Mouse (Mus musculus): ENCODE results near the gene Papolb. TPM values are rescaled to one million over a fixed set of nuclear protein-coding genes. Genes with fewer than 3 reads are reported as not detected.
A peak's percentile ranks its signal among the peaks of the same experiment; 100 is the strongest.

The Papolb gene
- polyA plus RNA-seq (2015; fragmentation: Nextera tagmentation; extraction: Ambion mirVana): 0.12 and 0.21 TPM in 2 replicates

DNA sequence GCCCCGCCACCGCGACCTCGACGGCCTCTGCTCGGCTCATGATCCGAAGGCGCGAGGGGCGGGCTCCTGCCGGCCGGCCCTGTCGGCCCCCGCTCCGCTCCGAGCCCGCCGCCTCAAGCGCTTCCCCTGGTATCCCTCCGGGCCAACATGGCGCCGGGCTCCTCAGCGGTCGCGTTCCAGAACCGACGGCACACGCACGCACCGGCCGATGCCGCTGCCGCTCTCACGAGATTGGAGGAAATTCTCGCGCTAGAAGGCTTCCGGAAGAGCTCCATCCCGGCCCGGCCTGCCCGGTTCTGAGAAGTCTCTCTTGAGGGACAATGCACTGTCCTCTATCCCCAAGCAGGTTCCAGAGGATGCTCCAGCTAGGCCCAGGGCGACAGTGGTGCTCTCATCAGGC lies at the start of gene Papolb:
Gene Papolb (minus strand): TSS at position 162 of the 400 bp plus-strand sequence.
- WGBS: 47% methylated on average over 40 of the region's 41 CpGs
- ATAC-seq: no peak
- H3K4me3 ChIP-seq (replicated peaks): peak within 1 kb of the TSS; percentile 19

DNA sequence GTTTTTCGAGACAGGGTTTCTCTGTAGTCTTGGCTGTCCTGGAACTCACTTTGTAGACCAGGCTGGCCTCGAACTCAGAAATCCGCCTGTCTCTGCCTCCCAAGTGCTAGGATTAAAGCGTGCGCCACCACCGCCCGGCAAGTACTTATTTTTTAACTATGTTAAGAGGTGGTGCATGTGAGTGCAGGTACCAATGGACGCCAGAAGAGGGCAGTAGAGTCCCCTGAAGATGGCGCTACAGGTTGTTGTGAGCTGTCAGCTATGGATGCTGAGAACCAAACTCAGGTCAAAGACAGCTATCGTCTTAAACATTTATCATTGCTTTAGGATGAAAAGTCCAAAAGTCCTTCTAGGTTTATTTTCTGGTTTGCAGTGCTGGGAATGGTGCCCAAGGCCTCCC lies 48.3 kb upstream of the Papolb start:
- Histone ChIP-seq H3K9ac (replicated peaks) (no peak overlapping the region), H3K27ac (no peak overlapping the region), H3K36me3 (0 out of 2 replicates have a peak, but pooled peaks cover 5% of the 10 kb centered on the region), H3K4me2 (replicated peaks) (no peak overlapping the region), H3K4me3 (replicated peaks) (no peak overlapping the region), H3K27me3 (0 out of 2 replicates have a peak, but pooled peaks cover 5% of the 10 kb centered on the region), H3K4me1 (replicated peaks) (peaks cover 4% of the 10 kb centered on the region; the same call in 1 of the 2 replicates), H3K9me3 (no peaks in the 10 kb centered on the region)
- ATAC-seq: no peak
- 89% methylated on average over 10 of the region's 10 CpGs for WGBS

More for the DNA sequence above, at the start of gene Papolb:
- Histone ChIP-seq H3K9ac (replicated peaks) (no peak within 1 kb of the TSS), H3K27me3 (peaks cover 22% of the 10 kb centered on the region), H3K4me2 (replicated peaks) (peak within 1 kb of the TSS; percentile 31), H3K36me3 (peaks cover 5% of the 10 kb centered on the region; the same call in 1 of the 2 replicates), H3K9me3 (no peaks in the 10 kb centered on the region), H3K27ac (no peak within 1 kb of the TSS), H3K4me1 (replicated peaks) (no peaks in the 10 kb centered on the region)

DNA sequence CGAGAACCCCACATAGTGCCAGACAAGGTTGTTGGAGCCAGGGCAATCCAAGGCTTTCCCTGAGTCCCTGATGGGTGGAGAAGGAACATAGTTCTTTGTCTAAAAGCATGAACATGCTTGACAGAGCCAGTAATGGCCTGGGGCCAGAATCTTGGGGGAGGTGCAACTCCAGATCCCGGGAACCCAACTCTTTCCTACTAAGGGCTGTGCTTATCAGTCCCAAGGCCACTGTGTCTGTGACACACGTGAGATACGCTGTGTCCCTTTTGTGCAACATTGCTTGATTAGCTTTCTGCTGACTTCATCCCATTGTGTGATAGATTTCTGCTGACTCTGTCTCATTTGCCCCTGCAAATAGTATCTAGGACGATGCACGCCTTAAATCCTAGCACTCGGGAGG lies 47.0 kb upstream of the Papolb start:
- WGBS: 88% methylated on average over 7 of the region's 7 CpGs
- ATAC-seq: no peak
- H3K4me3 ChIP-seq (replicated peaks): no peak overlapping the region

DNA sequence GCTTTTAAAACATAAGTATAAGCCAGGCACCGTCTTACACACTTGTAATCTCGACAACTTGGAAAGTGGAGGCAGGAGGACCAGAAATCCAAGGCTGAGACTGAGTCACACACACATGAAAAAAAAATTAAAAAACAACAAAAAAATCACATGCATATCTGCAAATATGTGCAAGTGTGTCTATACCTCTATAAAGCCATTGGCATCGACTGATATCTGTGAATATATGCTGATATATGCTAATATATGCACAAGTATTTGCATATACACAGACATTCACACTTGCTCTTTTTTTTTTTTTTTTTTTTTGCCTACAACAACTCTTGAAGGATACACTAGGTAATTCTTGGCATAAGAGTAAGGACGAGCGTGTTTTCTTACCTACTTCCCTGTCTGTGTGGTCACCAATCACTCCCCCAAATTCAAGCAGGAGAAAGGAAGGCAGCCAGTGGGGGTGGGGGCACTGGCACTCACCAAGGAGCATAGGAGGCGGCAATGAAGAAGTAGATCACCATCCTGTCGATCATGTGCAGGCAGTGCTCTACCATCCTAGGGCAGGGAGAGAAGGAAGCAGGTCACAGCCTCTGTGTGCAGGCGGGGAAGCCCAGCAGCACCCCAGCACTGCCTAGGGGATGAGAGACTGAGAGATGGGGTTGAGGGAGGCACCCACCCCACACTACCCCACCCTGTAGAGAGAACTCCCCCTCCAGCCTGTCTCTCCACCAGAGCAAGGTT lies 44.6 kb upstream of the Papolb start:
- no peak overlapping the region for H3K4me2 ChIP-seq (replicated peaks)
- H3K9ac ChIP-seq (replicated peaks): no peak overlapping the region
- no peaks in the 10 kb centered on the region for H3K9me3 ChIP-seq
- WGBS: 70% methylated on average over 8 of the region's 8 CpGs
- H3K27ac ChIP-seq: no peak overlapping the region; the same call in 1 of the 2 replicates
- no peaks in the 10 kb centered on the region for H3K27me3 ChIP-seq
- H3K4me3 ChIP-seq (replicated peaks): no peak overlapping the region
- ATAC-seq: 0 out of 2 replicates have a peak, but pooled peaks have one; percentile 34
- peaks cover 12% of the 10 kb centered on the region; the same call in 1 of the 2 replicates for H3K36me3 ChIP-seq
- peaks cover 3% of the 10 kb centered on the region; the same call in 1 of the 2 replicates for H3K4me1 ChIP-seq (replicated peaks)

More for the DNA sequence above, 47.0 kb upstream of the Papolb start:
- Histone ChIP-seq H3K27ac (no peak overlapping the region), H3K9ac (replicated peaks) (no peak overlapping the region), H3K9me3 (no peaks in the 10 kb centered on the region), H3K4me1 (replicated peaks) (peaks cover 3% of the 10 kb centered on the region; the same call in 1 of the 2 replicates), H3K27me3 (0 out of 2 replicates have a peak, but pooled peaks cover 5% of the 10 kb centered on the region), H3K4me2 (replicated peaks) (no peak overlapping the region), H3K36me3 (peaks cover 12% of the 10 kb centered on the region; the same call in 1 of the 2 replicates)

DNA sequence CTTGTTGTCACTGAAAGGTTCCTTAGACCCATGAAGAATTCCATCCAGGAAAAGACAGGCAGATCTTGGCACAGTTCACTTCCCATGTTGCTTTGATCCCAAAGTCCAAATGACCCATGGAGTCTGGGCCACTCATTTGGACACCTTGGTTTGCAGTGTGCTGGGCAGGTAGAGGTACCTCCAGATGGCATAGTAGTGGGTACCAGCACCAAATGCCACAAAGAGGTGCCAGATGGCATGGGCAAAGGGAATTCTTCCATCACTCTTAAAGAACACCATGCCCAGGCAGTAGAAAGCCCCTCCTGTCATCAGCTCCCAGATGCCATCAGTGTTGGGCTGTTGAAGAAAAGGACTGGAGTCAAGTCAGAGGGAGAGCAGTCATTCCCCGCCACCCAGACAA lies 34.7 kb upstream of the Papolb start:
- no peak for ATAC-seq
- H3K4me3 ChIP-seq (replicated peaks): no peak overlapping the region
- H3K9ac ChIP-seq (replicated peaks): no peak overlapping the region
- no peak overlapping the region for H3K27ac ChIP-seq
- no peak overlapping the region for H3K4me2 ChIP-seq (replicated peaks)
- H3K4me1 ChIP-seq (replicated peaks): no peaks in the 10 kb centered on the region
- peaks cover 18% of the 10 kb centered on the region for H3K36me3 ChIP-seq
- no peaks in the 10 kb centered on the region for H3K27me3 ChIP-seq
- WGBS: 82% methylated on average over 1 of the region's 1 CpGs
- peaks cover 8% of the 10 kb centered on the region; the same call in 1 of the 2 replicates for H3K9me3 ChIP-seq

DNA sequence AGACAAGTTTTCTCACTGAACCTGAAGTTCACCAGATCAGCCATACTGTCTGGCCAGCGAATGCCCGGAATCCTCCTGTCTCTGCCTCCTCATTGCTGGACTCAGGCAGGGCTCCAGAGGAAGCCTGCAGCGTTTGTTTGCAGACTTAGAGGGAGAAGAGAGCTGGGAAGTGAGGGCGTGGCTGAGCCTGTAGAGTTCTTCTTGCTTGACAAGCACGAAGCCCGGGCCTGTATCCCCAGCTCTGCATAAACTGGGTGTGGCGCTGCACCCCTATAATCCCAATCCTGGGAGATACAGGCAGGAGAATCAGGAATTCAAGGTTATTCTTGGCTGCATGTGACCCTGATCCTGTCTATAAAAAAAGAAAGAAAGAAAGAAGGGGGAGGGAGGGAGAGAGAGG lies 30.4 kb upstream of the Papolb start:
- no peaks in the 10 kb centered on the region for H3K4me1 ChIP-seq (replicated peaks)
- no peaks in the 10 kb centered on the region for H3K27me3 ChIP-seq
- no peaks in the 10 kb centered on the region for H3K36me3 ChIP-seq
- 56% methylated on average over 7 of the region's 7 CpGs for WGBS
- no peak overlapping the region for H3K4me3 ChIP-seq (replicated peaks)
- no peak overlapping the region for H3K4me2 ChIP-seq (replicated peaks)
- ATAC-seq: no peak
- no peak overlapping the region for H3K27ac ChIP-seq
- H3K9me3 ChIP-seq: no peaks in the 10 kb centered on the region
- no peak overlapping the region for H3K9ac ChIP-seq (replicated peaks)

DNA sequence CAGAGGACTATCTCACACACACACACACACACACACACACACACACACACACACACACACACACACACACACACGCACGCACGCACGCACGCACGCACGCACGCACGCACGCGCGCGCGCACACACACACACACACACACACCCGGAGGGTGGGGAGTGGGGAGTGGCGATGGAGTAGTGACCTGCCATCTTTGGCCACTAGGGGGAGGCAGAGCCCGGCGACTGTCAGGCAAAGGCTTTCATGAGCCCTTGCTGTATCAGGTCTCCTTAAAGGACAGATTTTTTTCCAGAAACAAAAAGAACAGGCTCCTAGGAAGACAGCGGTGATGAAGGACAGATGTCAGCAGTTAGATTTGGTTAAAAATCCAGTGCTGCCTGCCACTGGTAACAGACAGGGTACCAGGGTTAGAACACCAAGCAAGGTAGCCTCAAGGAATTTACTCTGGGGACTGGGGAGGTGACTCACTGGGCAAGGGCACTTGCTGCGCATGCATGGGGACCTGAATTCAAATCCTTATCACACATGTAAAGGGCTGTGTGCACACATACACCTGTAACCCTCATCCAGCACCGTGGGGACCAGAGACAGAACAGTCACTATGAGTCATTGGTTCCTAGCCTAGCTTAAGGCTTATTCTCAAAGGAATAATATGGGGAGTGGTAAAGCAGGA lies 27.7 kb upstream of the Papolb start:
- Histone ChIP-seq H3K4me1 (replicated peaks) (no peaks in the 10 kb centered on the region), H3K36me3 (no peaks in the 10 kb centered on the region), H3K9me3 (no peaks in the 10 kb centered on the region), H3K4me3 (replicated peaks) (no peak overlapping the region), H3K27ac (no peak overlapping the region), H3K27me3 (no peaks in the 10 kb centered on the region), H3K4me2 (replicated peaks) (no peak overlapping the region), H3K9ac (replicated peaks) (no peak overlapping the region)
- peak; percentile 73 for ATAC-seq
- WGBS: 18% methylated on average over 19 of the region's 21 CpGs

DNA sequence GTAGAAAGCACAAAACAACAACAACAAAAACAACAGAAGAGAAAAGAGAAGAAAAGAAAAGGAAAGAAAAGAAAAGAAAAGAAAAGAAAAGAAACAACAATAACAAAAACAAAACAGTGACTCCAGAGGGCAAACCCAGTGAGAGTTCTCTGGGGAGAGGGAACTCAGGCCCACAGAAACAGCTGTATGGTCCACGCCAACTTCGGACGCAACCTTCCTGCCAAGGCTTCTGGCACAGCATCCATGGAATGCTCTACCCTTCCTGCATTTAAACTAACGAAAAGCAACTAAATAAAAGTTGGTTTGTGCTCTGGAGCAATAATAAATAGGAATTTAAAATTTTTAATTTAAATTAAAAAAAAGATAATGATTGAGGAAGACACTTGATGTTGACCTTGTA lies 26.8 kb upstream of the Papolb start:
- H3K27me3 ChIP-seq: no peaks in the 10 kb centered on the region
- H3K9ac ChIP-seq (replicated peaks): no peak overlapping the region
- H3K4me2 ChIP-seq (replicated peaks): no peak overlapping the region
- WGBS: 94% methylated on average over 4 of the region's 4 CpGs
- H3K27ac ChIP-seq: no peak overlapping the region
- H3K9me3 ChIP-seq: no peaks in the 10 kb centered on the region
- no peaks in the 10 kb centered on the region for H3K4me1 ChIP-seq (replicated peaks)
- no peak overlapping the region for H3K4me3 ChIP-seq (replicated peaks)
- no peak for ATAC-seq
- H3K36me3 ChIP-seq: no peaks in the 10 kb centered on the region

DNA sequence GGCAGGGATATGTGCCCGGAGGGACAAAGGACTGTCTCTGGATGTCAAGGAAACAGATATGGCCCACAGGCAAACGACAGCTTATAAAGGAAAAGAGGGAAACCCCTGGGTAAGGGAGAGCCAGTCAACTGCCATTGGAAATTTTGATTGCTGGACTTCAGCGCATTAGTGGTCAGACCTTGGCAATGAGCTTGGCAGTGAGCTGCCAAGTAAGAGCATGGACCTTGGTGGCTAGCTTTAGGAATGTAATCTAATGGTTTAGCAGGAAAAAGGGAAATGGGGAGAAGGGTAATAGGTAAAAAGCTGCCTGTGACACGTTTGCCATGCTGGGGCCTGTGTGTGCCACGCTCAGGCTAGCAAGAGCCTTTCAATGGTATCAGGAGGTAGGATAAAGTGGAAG lies 26.0 kb upstream of the Papolb start:
- Histone ChIP-seq H3K4me1 (replicated peaks) (no peaks in the 10 kb centered on the region), H3K36me3 (no peaks in the 10 kb centered on the region), H3K27me3 (no peaks in the 10 kb centered on the region), H3K4me2 (replicated peaks) (no peak overlapping the region), H3K27ac (no peak overlapping the region), H3K4me3 (replicated peaks) (no peak overlapping the region), H3K9me3 (no peaks in the 10 kb centered on the region), H3K9ac (replicated peaks) (no peak overlapping the region)
- no peak for ATAC-seq
- WGBS: 84% methylated on average over 5 of the region's 5 CpGs

DNA sequence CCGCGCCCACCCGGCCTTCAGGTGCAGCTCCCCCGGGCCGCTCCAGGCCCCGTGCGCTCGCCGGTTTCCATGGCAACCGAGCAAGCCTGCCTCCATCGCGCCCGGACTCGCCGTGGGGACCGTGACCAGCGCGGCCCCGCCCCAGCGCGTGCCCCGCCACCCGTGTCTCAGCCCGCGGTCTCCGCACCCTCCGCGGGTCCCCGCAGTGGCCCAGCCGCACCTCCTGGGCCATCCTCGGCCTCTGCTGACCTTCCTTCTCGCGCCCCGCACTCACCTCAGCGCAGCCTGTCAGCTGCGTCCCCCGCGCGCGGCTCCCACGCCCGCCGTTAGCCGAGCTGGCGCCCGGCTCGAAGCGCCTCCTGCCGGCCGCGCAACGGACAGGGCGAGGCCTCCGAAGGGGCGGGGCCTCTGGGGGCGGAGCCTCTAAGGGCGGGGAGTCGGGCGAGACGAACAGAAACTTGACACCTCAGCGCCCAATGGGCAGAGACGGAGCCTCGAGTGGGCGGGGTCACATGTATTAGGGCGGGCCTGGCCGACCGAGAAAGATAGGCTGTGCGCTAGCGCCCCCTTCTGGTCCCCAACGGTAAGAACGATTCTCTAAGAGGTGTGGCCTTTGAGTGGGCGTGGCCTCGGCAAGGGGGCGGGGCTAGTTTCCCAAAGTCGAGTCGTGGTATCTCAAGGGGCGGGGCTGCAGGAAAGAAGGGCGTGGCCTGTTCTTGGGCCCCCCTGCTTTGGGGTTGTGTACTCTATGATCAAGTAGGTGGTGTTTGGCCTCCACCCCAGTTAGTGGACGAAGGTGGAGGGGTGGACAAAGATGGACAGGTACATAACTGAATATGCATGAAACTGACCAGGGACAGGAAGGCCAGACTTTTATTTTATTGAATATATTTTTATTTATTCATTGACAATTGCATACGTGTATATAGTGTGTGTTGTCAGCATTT lies 21.1 kb upstream of the Papolb start, which contains the start of gene Radil:
Gene Radil (minus strand): TSS at position 393 of the 947 bp plus-strand sequence.
- peak within 1 kb of the TSS; percentile 74 for H3K9ac ChIP-seq (replicated peaks)
- peaks cover 24% of the 10 kb centered on the region for H3K4me1 ChIP-seq (replicated peaks)
- H3K36me3 ChIP-seq: no peaks in the 10 kb centered on the region
- H3K27ac ChIP-seq: peak within 1 kb of the TSS; percentile 72
- 2% methylated on average over 79 of the region's 80 CpGs for WGBS
- H3K4me2 ChIP-seq (replicated peaks): peak within 1 kb of the TSS; percentile 90
- peak within 1 kb of the TSS; percentile 52 for H3K4me3 ChIP-seq (replicated peaks)
- peak; percentile 90 for ATAC-seq
- H3K27me3 ChIP-seq: peaks cover 10% of the 10 kb centered on the region; the same call in 1 of the 2 replicates
- no peaks in the 10 kb centered on the region for H3K9me3 ChIP-seq

DNA sequence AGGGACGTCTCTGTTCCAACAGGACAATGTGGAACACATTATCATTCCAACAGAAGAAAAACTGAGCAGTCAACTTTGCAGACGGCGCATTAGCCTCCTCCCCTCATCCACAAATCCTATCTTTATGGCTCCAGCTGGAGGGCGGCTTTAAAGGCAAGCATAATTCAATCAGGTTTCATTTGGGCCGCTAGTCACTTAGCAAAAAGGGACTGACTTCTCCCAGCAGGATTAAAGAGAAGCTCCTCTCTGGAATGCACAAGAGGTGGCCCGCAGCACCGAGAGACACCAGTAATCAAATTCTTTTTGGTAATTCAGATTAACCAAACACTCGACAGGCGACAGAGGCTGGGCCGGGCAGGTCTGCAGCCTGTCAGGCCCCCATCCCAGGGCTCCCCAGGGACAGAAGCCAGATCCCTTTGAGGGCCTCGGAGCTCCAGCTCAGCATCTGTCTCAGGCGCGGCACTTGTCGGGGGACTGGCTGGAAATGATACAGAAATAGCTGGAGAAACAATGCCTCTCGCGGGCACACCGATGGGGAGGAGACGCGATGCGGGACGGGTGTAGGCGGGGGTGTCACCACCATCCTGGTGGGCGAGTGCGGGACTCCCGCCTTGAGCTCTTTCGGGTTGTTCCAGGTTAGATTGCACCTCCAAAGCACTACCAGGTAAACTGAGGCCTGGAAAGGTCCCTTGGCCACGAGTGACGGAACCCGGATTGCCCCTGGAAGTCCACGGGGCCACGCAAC lies 20.3 kb upstream of the Papolb start:
- Histone ChIP-seq H3K4me2 (replicated peaks) (peak overlapping the region; percentile 90), H3K36me3 (no peaks in the 10 kb centered on the region), H3K27ac (peak overlapping the region; percentile 72), H3K9ac (replicated peaks) (peak overlapping the region; percentile 74), H3K4me3 (replicated peaks) (peak overlapping the region; percentile 52), H3K9me3 (no peaks in the 10 kb centered on the region), H3K27me3 (peaks cover 10% of the 10 kb centered on the region; the same call in 1 of the 2 replicates), H3K4me1 (replicated peaks) (peaks cover 24% of the 10 kb centered on the region)
- under 1% methylated on average over 31 of the region's 31 CpGs for WGBS
- ATAC-seq: peak; percentile 77
